Mouse (Mus musculus): ENCODE results near the gene Rtkn2. TPM values are rescaled to one million over a fixed set of nuclear protein-coding genes. Genes with fewer than 3 reads are reported as not detected.

Gene Rtkn2
- polyA plus RNA-seq, 1 experiment: not detected

- WGBS: 23% methylated on average over 13 of the region's 13 CpGs
- no peak for DNase-seq (ENCODE audit: low read depth, low spot score)
Measured at GRCm38 (mm10) chr10:67984271-67984943, 5.0 kb downstream of the Rtkn2 start.

- no peak for DNase-seq (ENCODE audit: low read depth, low spot score)
- WGBS: 86% methylated on average over 17 of the region's 17 CpGs
Measured at GRCm38 (mm10) chr10:67985100-67985499, 5.7 kb downstream of the Rtkn2 start.

- no peak for DNase-seq (ENCODE audit: low read depth, low spot score)
- WGBS: 85% methylated on average over 12 of the region's 12 CpGs
Measured at GRCm38 (mm10) chr10:67995356-67995755, 16.0 kb downstream of the Rtkn2 start.

DNA sequence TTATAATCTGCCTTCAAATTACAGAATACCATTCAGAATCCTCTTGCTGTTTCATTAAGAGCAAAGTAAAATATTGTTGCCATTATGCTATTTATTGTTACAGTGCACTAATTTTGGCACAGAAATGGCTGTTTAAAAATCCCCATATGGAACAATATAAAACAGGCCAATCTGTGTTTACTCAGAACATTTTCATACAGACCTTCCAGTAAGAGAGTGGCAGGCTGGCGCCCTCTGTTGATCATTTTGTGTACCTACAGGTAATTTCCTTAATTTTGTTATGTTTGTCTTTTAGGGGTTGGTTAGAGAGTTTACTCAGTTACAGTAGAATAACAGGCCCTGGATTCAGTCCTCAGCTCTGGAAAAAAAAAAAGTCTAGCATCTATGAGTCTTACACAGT is 16.8 kb downstream of the Rtkn2 start:
- no peak for DNase-seq (ENCODE audit: low read depth, low spot score)
- 0% methylated on average over 1 of the region's 1 CpGs for WGBS

DNA sequence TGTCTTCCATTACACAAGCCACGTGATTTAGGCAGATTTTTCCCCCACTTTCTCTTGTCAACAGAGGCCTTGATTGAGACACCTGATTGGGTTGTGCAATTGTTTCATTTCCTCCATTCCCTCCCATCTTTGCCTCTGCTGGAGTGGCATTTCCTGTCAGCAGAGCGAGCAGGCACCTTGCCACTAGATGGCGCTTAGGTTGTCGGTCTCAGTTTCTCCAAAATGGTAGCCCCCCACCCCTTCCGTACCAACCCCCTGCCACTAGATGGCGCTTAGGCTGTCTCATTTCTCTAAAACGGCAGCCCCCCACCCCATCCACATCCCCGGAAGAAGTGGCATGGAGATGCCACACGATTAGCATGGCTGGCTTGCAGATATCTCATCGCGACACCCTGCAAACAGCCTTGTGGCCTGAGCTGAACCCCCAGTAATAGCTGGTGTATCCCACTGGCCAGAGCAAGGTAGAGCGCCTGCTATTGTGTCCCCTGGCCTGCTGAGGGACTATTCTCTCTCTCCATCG is 18.8 kb downstream of the Rtkn2 start:
- 58% methylated on average over 13 of the region's 13 CpGs for WGBS

DNA sequence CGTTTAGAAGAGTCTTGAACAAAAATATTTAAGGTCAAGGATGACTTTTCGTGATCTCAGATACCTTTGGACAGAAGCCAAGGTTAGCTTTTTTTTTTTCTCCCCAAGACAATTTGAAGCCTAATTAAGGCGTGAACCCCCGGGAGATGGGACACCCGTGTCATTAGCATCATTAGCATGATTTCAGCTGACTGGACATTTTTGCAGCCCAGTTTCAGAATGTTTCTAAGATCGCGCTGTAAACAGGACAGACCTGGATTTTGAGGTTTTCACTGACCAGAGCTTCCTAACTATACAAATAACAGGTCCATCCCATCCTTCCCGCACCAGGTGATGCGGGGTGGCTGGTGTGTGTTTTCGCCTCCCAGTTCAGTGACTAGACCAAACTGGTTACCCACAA is 19.8 kb downstream of the Rtkn2 start:
- DNase-seq (ENCODE audit: low read depth, low spot score): no peak
- 76% methylated on average over 10 of the region's 10 CpGs for WGBS

More for the DNA sequence above, 18.8 kb downstream of the Rtkn2 start:
- DNase-seq (ENCODE audit: low read depth, low spot score): no peak

DNA sequence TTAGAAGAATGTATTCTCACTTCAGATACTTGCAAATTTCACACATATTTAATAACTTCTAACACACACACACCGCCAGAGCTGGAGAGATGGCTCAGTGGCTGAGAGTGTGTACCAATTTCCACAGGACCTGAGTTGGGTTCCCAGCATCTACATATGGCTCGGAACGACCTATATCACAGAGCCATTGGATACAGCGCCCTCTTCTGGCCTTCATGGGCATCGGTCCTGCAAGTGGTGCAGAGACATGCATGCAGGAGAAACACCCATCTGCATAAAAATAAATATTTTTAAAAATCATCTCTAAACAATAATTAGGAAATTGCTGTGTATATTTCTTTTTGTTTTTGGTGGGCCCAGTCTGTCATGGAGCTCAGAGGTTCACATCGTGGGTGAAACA is 22.1 kb downstream of the Rtkn2 start:
- 90% methylated on average over 6 of the region's 6 CpGs for WGBS

DNA sequence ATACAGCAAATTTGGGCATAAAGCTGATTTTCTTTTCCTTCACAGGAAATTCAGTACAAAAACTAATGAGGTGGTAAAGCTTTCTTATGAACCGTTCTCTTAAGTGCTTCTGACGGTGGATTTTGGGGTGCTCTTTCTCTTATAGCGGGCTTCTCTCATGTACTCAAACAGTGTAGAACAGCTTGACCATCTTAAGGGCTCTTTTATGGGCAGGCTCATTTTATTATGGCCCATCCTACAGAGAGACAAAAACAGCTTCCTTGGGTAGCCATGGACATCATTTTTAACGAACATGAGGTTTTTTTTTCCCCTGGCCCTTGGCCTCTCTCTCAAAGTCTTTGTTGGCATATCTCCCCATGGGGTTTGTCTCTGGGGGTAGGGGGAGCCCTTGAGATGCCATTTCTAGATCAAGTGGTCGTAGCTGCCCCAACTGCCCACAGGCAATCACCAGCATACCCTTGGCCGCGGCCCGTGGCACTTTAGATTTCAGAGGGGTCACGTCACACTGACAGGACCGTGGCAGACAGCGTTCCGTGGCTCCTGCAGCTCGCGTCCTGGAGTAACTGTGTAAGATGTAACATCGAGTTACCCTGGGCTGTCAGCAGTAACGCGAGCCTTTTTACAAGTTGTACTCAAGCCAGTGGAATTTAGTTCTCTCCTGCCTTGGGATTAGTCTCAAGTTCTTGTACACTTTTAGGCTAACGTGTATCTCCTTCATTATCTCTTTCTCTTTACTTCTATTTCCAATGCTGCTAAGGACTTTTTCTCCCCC is 24.5 kb downstream of the Rtkn2 start:
- 74% methylated on average over 18 of the region's 18 CpGs for WGBS
- DNase-seq (ENCODE audit: low read depth, low spot score): no peak

More for the DNA sequence above, 22.1 kb downstream of the Rtkn2 start:
- DNase-seq (ENCODE audit: low read depth, low spot score): no peak

DNA sequence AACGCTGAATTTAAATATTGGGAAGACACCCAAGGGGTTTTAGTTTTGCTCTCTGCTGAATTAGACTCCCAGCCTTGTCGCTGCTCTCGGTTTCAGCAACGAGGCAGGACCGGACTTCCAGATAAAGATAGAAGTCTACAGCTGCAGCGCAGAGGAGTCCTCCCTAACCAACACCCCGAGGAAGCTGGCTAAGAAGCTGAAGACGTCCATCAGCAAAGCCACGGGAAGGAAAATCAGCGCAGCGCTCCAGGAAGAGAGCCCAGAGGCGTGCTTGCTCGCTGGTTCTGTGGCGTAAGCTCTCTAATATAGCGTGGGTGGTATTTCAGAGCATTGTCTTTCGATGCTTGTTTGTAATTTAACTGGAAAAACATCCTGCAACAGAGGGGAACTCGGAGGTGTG is 26.0 kb downstream of the Rtkn2 start:
- WGBS: 78% methylated on average over 17 of the region's 17 CpGs
- DNase-seq (ENCODE audit: low read depth, low spot score): no peak

- DNase-seq (ENCODE audit: low read depth, low spot score): no peak
- 95% methylated on average over 11 of the region's 11 CpGs for whole genome bisulfite sequencing
Measured at GRCm38 (mm10) chr10:68006491-68006890, 27.1 kb downstream of the Rtkn2 start.

DNA sequence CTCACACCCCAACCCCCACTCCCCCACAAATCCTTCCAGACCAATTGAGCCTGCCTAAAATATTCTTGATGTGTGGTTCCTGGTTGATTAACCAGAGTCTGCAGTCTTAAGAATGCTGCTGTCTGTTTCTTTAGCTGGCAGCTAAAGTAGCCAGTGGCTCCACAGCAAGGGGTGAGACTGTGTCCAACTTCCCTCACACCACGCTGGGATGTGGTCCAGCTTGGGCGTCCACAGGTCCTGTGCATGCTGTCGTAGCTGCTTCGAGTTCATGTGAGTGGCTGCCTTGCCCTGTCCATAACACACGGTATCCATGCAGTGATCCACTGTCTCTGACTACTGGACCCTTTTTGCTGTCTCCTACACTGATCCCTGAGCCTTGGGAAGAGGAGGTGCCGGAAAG is 27.7 kb downstream of the Rtkn2 start:
- WGBS: 87% methylated on average over 6 of the region's 6 CpGs
- DNase-seq (ENCODE audit: low read depth, low spot score): no peak

- 74% methylated on average over 13 of the region's 13 CpGs for WGBS
- no peak for DNase-seq (ENCODE audit: low read depth, low spot score)
Measured at GRCm38 (mm10) chr10:68008198-68008955, 29.0 kb downstream of the Rtkn2 start.

DNA sequence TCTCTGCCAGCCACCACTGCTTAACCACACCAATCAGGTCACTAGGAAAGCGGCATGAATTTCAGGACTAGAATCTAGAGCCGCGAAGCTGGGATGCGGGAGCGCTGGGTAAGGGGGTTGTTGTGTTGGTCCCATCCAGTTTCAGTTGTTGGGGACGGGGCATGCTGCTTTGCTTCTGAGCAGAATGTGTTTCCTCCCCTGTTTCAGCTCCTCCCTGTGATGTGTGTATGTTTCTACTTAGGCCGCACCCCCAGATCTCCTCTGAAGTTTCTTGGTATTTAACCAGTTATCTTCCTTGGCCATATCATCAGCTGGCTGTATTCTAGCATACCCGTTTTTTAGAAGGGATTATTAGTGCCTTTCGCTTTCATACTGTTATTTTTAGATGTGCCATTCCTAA is 29.9 kb downstream of the Rtkn2 start:
- DNase-seq (ENCODE audit: low read depth, low spot score): no peak
- 91% methylated on average over 9 of the region's 9 CpGs for WGBS

- no peak for DNase-seq (ENCODE audit: low read depth, low spot score)
- WGBS: 94% methylated on average over 7 of the region's 7 CpGs
Measured at GRCm38 (mm10) chr10:68009867-68010266, 30.5 kb downstream of the Rtkn2 start.

DNA sequence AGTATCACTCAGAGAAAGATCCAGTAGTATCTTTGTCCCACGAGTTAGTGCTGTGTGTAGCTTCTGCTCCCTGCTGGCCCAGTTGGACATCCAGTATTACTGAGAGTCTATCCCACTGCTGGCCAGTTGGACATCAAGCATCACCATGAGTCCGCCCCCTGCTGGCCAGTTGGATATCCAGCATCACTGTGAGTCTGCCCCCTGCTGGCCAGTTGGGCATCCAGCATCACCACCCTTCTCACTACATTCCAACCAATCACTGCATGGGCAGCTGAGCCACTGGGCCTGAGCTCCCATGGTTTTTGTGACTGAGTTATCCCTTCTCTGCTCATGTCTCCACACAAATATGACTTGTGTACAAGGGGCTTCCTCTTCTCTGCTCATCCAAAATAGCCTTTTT is 33.8 kb downstream of the Rtkn2 start:
- WGBS: 96% methylated on average over 2 of the region's 2 CpGs
- DNase-seq (ENCODE audit: low read depth, low spot score): no peak

GRCm38 (mm10) chr10:68020755-68021154 is 41.4 kb downstream of the Rtkn2 start:
- DNase-seq (ENCODE audit: low read depth, low spot score): no peak

GRCm38 (mm10) chr10:68025660-68026059 is 46.3 kb downstream of the Rtkn2 start:
- DNase-seq (ENCODE audit: low read depth, low spot score): no peak
- WGBS: 91% methylated on average over 3 of the region's 3 CpGs

More at GRCm38 (mm10) chr10:68020755-68021154, 41.4 kb downstream of the Rtkn2 start:
- WGBS: 89% methylated on average over 2 of the region's 2 CpGs

- 81% methylated on average over 12 of the region's 12 CpGs for WGBS
- DNase-seq (ENCODE audit: low read depth, low spot score): no peak
Measured at GRCm38 (mm10) chr10:68028327-68029080, 49.1 kb downstream of the Rtkn2 start.

DNA sequence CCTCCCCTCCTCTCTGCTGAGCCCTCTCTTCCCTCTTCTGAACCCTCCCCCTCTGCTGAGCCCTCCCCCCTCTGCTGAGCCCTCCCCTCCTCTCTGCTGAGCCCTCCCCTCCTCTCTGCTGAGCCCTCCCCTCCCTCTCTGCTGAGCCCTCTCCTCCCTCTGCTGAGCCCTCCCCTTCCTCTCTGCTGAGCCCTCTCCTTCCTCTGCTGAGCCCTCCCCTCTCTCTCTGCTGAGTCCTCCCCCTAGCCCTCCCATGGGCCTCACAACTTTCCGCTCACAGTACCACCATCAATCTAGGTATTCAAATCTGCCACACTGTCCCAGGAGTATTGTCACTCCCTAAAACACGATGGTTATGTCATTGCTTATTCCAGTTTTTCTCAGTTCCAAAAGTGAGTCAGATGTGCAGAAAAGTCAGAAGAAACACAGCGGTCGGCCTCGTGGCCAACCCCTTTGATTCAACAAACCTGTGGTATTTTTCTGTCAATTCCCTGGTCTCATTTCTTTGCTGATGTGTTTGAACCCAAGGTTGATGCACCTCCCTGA is 49.8 kb downstream of the Rtkn2 start:
- WGBS: 84% methylated on average over 5 of the region's 5 CpGs
- no peak for DNase-seq (ENCODE audit: low read depth, low spot score)
